Mouse (Mus musculus): Measurements from ENCODE around the gene Bahcc1. TPM values are rescaled to one million over a fixed set of nuclear protein-coding genes. Genes with fewer than 3 reads are reported as not detected.

The Bahcc1 gene
- polyA plus RNA-seq, 1 experiment from 2014 or later: 10.4 TPM

DNA sequence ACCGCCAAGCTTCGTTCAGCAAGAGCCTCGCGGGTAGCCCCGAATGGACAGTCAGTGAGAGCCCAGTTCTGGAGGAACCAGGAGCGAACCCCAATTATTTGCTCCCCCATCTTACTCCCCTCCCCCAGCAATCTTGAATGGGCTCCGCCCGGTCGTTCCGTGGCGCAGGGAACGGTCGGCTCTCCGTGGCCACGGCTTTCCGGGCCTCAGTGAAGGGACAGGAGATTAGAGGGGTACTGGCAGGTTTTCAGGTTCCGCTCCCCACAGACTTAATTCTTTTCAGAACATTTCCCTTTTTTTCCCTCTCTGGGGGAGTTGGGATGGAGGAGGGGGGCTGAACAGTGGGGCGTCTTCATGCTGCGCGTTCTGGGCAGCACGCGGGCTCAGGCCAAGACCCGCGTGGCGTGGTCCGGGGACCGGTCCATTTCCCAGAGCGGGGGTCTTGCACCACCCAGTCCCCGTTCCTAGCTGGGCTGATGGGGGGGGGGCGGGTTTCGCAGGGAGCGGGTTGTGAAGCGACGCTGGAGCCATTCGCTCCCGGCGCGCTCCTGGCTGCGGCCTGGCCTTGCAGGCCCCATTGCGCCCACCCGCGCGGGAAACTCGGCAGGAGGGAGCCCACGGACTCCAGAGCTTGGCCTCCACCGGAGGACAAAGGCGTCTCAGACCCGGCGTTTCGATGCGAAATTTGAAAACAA lies 841 bp downstream of the Bahcc1 start:
- no peaks in the 10 kb centered on the region for H3K27me3 ChIP-seq (replicated peaks)
- H3K4me3 ChIP-seq (replicated peaks): peak overlapping the region; percentile 77
- no peaks in the 10 kb centered on the region for H3K36me3 ChIP-seq
- no peaks in the 10 kb centered on the region for H3K9me3 ChIP-seq (replicated peaks)
- H3K27ac ChIP-seq (replicated peaks): peak overlapping the region; percentile 92
- WGBS: under 1% methylated on average over 51 of the region's 51 CpGs
- H3K4me1 ChIP-seq: peaks cover 29% of the 10 kb centered on the region
- peak overlapping the region; percentile 88 for H3K4me2 ChIP-seq
- ATAC-seq (ENCODE audit: low FRiP score): no peak
- H3K9ac ChIP-seq (replicated peaks): peak overlapping the region; percentile 98

DNA sequence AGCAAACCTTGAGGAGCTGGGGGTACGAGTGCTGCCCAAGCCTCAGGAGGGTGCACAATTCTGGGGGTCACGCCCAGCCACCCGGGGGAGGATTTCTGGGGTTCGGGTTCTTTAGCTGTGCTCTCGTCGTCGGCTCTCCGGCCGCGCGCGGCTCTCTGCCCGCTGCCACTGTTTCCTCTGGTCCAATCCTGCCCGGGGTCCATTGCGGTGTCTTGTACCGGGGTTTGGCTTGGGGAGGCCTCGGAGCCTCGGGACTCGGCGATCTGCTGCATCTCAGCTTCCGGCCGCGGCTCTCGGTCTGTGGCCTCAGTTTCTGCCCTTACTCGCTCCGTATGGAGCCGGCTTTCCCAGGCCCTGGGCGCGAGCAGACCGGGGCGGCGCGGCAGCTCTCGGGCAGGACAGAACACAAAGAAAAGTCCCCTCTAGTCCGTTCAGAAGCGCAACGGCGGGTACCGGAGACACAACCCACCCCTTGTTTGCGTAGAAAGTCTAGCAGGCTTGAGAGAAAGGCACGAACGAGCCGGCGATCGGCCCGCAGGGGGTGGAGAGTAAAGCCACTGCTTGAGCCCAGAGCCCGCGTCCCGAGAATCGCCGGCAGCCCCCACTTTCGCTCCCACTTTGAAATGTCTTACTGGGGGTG lies 1.5 kb downstream of the Bahcc1 start:
- Histone ChIP-seq H3K4me2 (peak overlapping the region; percentile 88), H3K27ac (replicated peaks) (peak overlapping the region; percentile 92), H3K9ac (replicated peaks) (peak overlapping the region; percentile 98), H3K36me3 (no peaks in the 10 kb centered on the region), H3K4me1 (peaks cover 29% of the 10 kb centered on the region), H3K27me3 (replicated peaks) (no peaks in the 10 kb centered on the region), H3K9me3 (replicated peaks) (no peaks in the 10 kb centered on the region), H3K4me3 (replicated peaks) (peak overlapping the region; percentile 77)
- no peak for ATAC-seq (ENCODE audit: low FRiP score)
- WGBS: under 1% methylated on average over 52 of the region's 52 CpGs

- no peaks in the 10 kb centered on the region for H3K27me3 ChIP-seq (replicated peaks)
- peak overlapping the region; percentile 77 for H3K4me3 ChIP-seq (replicated peaks)
- no peaks in the 10 kb centered on the region for H3K36me3 ChIP-seq
- no peaks in the 10 kb centered on the region for H3K9me3 ChIP-seq (replicated peaks)
- no peak for ATAC-seq (ENCODE audit: low FRiP score)
- H3K4me1 ChIP-seq: peaks cover 29% of the 10 kb centered on the region
- peak overlapping the region; percentile 88 for H3K4me2 ChIP-seq
- H3K27ac ChIP-seq (replicated peaks): peak overlapping the region; percentile 92
- under 1% methylated on average over 39 of the region's 39 CpGs for WGBS
- peak overlapping the region; percentile 98 for H3K9ac ChIP-seq (replicated peaks)
Measured at GRCm38 (mm10) chr11:120234776-120235181, 2.0 kb downstream of the Bahcc1 start.

DNA sequence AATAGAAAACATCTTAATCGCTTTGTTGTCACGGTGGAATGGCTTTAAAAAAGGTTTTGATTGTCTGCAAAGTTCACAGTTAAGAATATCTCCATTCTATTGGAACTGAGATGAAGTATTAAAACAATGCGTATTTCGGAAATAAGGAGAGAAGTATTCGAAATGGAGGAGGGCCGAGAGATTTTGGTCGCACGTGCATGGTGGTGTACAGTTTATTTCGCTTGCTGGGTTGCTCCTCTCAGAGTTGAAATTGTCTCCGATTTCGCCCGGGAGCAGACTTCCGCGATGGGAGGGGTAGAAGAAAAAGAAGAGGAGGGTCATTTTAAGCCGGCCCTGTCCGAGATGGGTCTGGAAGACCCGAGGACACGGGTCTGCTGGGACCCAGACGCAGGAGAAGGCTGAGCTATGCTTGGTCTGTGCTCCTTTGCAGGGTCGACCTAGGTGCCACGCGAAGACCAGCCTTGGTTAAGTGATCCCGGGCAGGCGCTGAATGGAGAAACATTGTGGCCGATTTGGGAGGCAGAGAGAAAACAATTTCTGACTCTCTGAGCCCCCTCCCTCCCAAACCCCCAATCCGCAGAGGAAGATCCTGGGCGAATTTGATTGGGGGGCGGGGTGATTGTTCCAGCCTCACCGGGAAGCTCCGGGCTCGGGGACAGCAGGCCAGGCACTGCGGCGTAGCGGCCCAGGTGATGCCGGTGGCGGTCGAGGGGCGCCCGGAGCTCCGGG lies 2.8 kb downstream of the Bahcc1 start:
- peak overlapping the region; percentile 99 for H3K27ac ChIP-seq (replicated peaks)
- WGBS: under 1% methylated on average over 40 of the region's 40 CpGs
- peak overlapping the region; percentile 73 for H3K4me3 ChIP-seq (replicated peaks)

DNA sequence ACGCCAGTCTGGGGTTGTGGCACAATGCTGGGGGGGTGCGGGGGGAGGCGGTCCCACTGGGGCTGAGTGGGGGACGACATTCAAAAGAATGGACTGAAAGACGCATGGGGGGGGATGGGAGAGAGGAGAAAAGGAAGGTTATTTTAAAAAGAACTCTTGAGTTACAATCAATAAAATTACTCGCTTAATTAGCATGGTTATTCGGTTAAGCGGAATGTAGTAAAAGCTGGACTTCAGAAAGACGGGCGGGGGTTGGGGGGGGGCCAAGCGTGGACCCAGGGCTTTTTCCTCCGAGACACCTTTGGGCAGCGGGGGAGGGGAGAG lies 3.3 kb downstream of the Bahcc1 start:
- Histone ChIP-seq H3K27ac (replicated peaks) (peak overlapping the region; percentile 99), H3K4me2 (peak overlapping the region; percentile 88), H3K9ac (replicated peaks) (peak overlapping the region; percentile 98), H3K4me1 (peaks cover 38% of the 10 kb centered on the region), H3K4me3 (replicated peaks) (peak overlapping the region; percentile 73), H3K27me3 (replicated peaks) (no peaks in the 10 kb centered on the region), H3K36me3 (no peaks in the 10 kb centered on the region), H3K9me3 (replicated peaks) (no peaks in the 10 kb centered on the region)
- ATAC-seq (ENCODE audit: low FRiP score): no peak
- 2% methylated on average over 13 of the region's 13 CpGs for WGBS

More for the DNA sequence above, 2.8 kb downstream of the Bahcc1 start:
- Histone ChIP-seq H3K9me3 (replicated peaks) (no peaks in the 10 kb centered on the region), H3K4me2 (peak overlapping the region; percentile 88), H3K27me3 (replicated peaks) (no peaks in the 10 kb centered on the region), H3K9ac (replicated peaks) (peak overlapping the region; percentile 98), H3K36me3 (no peaks in the 10 kb centered on the region), H3K4me1 (peaks cover 33% of the 10 kb centered on the region)
- no peak for ATAC-seq (ENCODE audit: low FRiP score)

DNA sequence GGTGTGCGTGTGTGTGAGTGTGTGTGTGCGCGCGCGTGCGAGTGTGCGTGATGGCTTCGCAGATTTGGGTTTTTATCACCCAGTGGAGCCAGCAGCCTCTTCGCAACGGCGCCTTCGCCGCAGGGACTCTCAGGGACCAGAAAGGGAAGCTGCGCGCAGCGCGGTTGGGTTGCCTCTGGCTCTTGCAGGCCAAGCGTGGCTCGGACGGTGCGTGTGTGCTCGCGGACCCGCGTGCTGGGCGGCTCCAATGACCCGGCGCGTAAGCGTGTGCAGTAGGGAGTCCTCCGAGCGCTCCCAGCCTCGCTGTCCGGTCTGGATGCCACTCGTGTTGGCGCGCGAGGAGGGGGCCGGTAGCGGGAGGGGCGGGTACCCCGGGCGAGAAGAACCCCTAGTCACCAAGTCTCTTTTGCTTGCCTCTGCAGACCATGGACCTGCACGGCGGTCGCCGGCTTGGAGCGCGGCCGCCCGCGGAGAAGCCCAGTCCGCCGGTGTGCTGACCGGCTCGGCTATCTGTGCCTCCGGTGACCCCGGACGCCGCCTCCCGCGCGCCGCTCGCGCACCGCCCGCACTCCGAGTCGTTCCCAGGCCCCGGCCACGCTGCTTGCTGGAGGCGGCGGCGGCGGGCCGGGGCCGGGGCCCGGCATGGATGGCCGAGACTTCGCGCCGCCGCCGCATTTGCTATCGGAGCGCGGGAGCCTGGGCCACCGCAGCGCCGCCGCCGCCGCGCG lies 3.9 kb downstream of the Bahcc1 start:
- no peaks in the 10 kb centered on the region for H3K27me3 ChIP-seq (replicated peaks)
- no peak for ATAC-seq (ENCODE audit: low FRiP score)
- no peaks in the 10 kb centered on the region for H3K36me3 ChIP-seq
- peak overlapping the region; percentile 99 for H3K27ac ChIP-seq (replicated peaks)
- no peaks in the 10 kb centered on the region for H3K9me3 ChIP-seq (replicated peaks)
- peak overlapping the region; percentile 73 for H3K4me3 ChIP-seq (replicated peaks)
- WGBS: under 1% methylated on average over 70 of the region's 96 CpGs
- H3K9ac ChIP-seq (replicated peaks): peak overlapping the region; percentile 98
- peak overlapping the region; percentile 88 for H3K4me2 ChIP-seq
- H3K4me1 ChIP-seq: peaks cover 43% of the 10 kb centered on the region

DNA sequence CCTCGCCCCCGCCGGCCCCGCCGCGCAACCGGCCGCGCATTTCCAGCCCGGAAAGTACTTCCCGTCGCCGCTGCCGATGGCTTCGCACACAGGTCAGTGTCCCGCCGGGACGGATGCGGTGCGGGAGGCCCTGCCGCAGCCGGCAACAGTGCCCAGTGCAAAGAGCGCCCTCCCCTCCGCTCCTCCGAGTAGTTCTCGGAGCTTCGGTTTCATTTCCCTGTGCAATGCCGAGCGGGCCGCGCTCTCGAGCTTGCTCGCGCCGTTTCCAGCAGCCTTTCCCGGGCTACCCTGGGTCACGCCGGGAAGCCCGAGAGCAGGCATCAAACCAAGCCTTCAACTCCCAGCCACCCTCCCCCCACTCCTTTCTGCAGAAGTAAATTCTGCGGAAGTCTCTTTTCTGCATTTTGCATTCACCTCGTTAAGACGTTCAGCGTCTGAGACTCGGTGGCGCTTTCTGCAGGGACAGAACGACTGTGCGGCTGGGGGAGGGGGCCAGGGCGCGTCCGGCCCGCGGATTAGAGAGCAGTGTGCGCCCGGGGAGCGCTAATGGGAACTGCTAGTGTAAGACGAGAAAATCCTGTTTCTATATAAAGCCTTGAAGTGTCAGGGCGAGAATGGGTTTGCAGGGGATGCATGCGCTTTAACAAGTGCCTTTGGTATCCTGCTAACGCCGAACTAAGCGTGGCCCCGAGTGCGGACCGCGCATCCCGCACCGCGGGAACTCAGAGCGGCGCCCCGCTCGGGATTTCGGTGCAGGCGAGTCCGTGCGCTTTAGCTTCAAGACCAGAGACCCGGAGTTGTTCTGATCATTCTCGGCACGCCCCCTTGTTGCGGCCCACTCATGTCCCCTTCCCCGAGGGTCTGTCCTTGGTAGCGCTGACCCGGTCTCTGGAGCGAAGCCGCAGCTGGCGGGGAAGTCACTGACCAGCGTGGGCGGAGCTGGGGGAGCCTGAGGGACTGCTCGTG lies 4.7 kb downstream of the Bahcc1 start:
- Histone ChIP-seq H3K4me2 (peak overlapping the region; percentile 88), H3K4me3 (replicated peaks) (peak overlapping the region; percentile 73), H3K4me1 (peaks cover 43% of the 10 kb centered on the region), H3K9ac (replicated peaks) (peak overlapping the region; percentile 98), H3K27ac (replicated peaks) (peak overlapping the region; percentile 99), H3K27me3 (replicated peaks) (no peaks in the 10 kb centered on the region), H3K36me3 (no peaks in the 10 kb centered on the region), H3K9me3 (replicated peaks) (no peaks in the 10 kb centered on the region)
- no peak for ATAC-seq (ENCODE audit: low FRiP score)
- under 1% methylated on average over 85 of the region's 89 CpGs for WGBS

- Histone ChIP-seq H3K4me1 (peaks cover 51% of the 10 kb centered on the region), H3K36me3 (no peaks in the 10 kb centered on the region), H3K27ac (replicated peaks) (peak overlapping the region; percentile 99), H3K4me2 (peak overlapping the region; percentile 88), H3K9ac (replicated peaks) (peak overlapping the region; percentile 98), H3K27me3 (replicated peaks) (no peaks in the 10 kb centered on the region), H3K4me3 (replicated peaks) (peak overlapping the region; percentile 73), H3K9me3 (replicated peaks) (no peaks in the 10 kb centered on the region)
- 5% methylated on average over 8 of the region's 8 CpGs for WGBS
- no peak for ATAC-seq (ENCODE audit: low FRiP score)
Measured at GRCm38 (mm10) chr11:120238306-120238705, 5.6 kb downstream of the Bahcc1 start.

DNA sequence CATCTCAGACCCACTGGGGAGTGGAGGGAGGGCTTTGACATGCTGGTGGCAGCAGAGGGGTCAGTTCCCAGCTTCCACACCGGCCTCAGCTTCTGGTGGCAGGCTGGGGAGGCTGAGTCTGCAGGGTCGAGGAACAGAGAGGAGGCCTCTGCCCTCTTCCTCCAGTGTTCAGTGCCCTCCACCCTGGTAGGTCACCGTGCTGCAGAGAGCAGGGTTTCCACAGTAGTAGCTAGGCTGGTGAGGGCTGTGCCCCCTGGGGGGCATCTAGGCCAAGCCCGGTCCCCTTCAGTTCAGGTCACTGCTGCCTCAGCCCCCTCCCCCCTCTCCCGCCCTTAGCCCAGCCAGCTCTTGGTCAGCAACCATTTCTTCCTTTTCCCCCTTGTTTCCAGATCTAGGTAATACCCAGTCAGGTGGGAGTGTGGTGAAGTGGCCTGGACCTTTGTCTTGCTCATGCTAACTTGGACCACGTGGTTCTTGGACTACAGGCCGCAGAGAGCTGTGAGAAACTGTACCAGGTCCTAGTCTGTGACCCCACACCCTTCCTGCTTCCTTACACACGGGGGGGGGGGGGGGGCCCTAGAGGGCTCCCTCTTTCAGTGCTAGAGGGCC lies 6.1 kb downstream of the Bahcc1 start:
- ATAC-seq (ENCODE audit: low FRiP score): no peak
- Histone ChIP-seq H3K9ac (replicated peaks) (peak overlapping the region; percentile 98), H3K4me2 (peak overlapping the region; percentile 88), H3K27me3 (replicated peaks) (no peaks in the 10 kb centered on the region), H3K4me1 (peaks cover 57% of the 10 kb centered on the region), H3K36me3 (no peaks in the 10 kb centered on the region), H3K27ac (replicated peaks) (peak overlapping the region; percentile 99), H3K9me3 (replicated peaks) (no peaks in the 10 kb centered on the region), H3K4me3 (replicated peaks) (peak overlapping the region; percentile 73)
- WGBS: 8% methylated on average over 8 of the region's 8 CpGs

DNA sequence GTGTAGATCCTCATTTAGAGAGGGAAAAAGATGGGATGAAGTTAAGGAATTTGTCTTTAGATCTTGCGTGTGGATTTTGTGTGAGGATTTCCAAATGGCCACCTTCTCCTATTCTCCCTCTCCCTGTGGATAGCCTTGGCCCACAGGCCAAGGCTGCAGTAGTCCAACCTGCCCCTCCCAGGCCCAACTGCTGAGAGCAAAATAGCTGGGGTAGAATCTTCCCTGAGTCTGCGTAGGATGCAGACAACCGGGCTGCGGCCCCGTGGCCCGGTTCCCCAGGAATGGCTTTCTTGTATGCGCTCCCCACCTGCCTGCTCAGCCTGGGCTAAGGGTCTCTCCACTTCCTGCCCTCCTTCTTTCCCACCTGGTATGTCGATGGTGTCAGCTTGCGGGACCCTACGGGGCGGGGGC lies 6.8 kb downstream of the Bahcc1 start:
- no peaks in the 10 kb centered on the region for H3K36me3 ChIP-seq
- ATAC-seq (ENCODE audit: low FRiP score): no peak
- H3K27me3 ChIP-seq (replicated peaks): no peaks in the 10 kb centered on the region
- peak overlapping the region; percentile 99 for H3K27ac ChIP-seq (replicated peaks)
- peak overlapping the region; percentile 98 for H3K9ac ChIP-seq (replicated peaks)
- peak overlapping the region; percentile 73 for H3K4me3 ChIP-seq (replicated peaks)
- peak overlapping the region; percentile 88 for H3K4me2 ChIP-seq
- H3K4me1 ChIP-seq: peaks cover 64% of the 10 kb centered on the region
- H3K9me3 ChIP-seq (replicated peaks): no peaks in the 10 kb centered on the region
- WGBS: 8% methylated on average over 11 of the region's 11 CpGs

Data from neural tube, embryonic 15.5 days (tissue).